Mouse (Mus musculus) spleen, adult 2 months (tissue): ENCODE measurements around the gene Cadm1.

ENCODE experiments used
- CTCF ChIP-seq: fragments of 200-500 bp; IDR thresholded peaks from 2 replicates; pipeline ENCODE4 v1.5.1; 2011; ENCODE audit warnings: mild to moderate bottlenecking, inconsistent platforms; ENCODE audit not compliant: insufficient read depth, insufficient read length, insufficient replicate concordance; ENCODE audit errors: extremely low read depth
- POLR2A ChIP-seq: fragments of 200-500 bp; IDR thresholded peaks from 2 replicates; pipeline ENCODE4 v1.6.1; 2011; ENCODE audit warnings: low read depth, low read length, inconsistent platforms

DNA sequence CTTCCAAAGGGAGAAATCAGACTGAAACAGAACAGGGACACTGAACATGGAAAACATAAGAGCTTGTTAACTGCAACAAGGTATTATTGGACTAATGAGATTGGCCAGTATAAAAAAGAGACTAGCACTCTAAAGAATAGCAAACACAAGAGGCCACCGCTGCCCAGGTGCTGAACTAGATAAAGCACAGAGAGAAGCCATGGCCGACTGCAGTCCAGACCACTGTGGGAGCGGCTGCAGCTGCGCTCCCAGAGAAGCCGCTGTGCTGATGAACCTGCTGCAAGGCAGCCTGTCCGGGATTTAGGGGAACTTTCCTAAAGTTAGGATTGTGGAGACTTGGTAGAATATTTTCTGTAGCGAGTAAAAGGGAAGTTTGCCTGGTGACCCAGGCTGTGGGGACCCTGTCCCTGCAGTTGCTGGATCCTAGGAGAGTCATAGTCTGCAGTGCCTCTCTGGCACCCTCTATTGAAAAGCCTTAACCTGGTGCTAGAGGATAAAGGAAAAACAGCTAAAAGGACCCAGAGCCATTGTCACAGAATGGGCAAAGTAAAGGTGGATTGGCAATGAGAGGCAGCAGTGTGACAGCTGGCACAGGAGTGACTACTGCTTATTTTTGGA lies 57.7 kb downstream of the Cadm1 start:
- TF ChIP-seq POLR2A, result no peak
- TF ChIP-seq CTCF, result no peak
